ENCODE assay signal across 8 mouse cellular contexts in the genomic region with DNA sequence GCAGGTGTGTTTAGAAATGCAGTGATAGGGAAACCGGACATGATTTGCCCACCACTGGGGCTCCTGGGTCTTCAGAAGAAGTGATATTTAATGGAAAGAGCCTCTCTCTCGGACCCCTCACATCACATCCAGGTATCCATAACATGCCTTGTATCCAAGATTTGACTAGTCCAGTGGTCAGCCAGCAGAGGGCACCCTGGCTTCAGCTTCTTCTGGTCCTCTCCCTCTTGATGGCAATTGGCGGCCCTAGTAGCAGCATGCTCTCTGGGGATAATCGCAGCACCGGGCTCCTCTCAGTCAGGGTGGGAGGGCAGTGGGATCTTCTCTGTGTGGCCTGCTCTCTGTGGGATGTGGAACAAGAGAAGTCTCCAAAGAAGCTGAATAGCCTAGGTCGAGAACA. TPM values are rescaled to one million over a fixed set of nuclear protein-coding genes. Genes with fewer than 3 reads are reported as not detected.
DNase-seq lines count a peak whose midpoint lies in the region; ATAC-seq and TF ChIP-seq lines count a peak whose summit lies in the region.

No protein-coding gene starts in this region.

- peak; percentile 25 for DNase-seq in forebrain, postnatal 0 days
- peak; percentile 32 for DNase-seq in midbrain, embryonic 10.5 days (ENCODE audit: low spot score)
- peak; percentile 57 for DNase-seq in embryo, embryonic 10 days (ENCODE audit: low spot score)
- peak; percentile 7 for DNase-seq in lung, postnatal 14 days
- no peak for DNase-seq in thymus, postnatal 36 days
- no peak for DNase-seq in gastrocnemius, postnatal 4 days (ENCODE audit: low spot score in 2 of 2)

- no peaks in the 10 kb centered on the region for H3K4me1 ChIP-seq in forebrain, postnatal 0 days (ENCODE audit: insufficient read depth)
- no peaks in the 10 kb centered on the region for H3K4me1 ChIP-seq in forebrain, embryonic 12.5 days
- no peaks in the 10 kb centered on the region for H3K4me1 ChIP-seq in midbrain, embryonic 10.5 days
- H3K4me1 ChIP-seq in midbrain, embryonic 16.5 days (ENCODE audit: control insufficient read depth, insufficient read depth, low read length): no peaks in the 10 kb centered on the region

- no peak overlapping the region for H3K9ac ChIP-seq in forebrain, postnatal 0 days
- no peak overlapping the region for H3K9ac ChIP-seq in forebrain, embryonic 12.5 days
- H3K9ac ChIP-seq in midbrain, embryonic 16.5 days (ENCODE audit: low read depth, low read length): no peak overlapping the region

- no peak overlapping the region for H3K4me3 ChIP-seq in forebrain, postnatal 0 days (ENCODE audit: low read depth, low read length)
- H3K4me3 ChIP-seq in forebrain, embryonic 12.5 days (replicated peaks): no peak overlapping the region
- H3K4me3 ChIP-seq in midbrain, embryonic 10.5 days: no peak overlapping the region
- no peak overlapping the region for H3K4me3 ChIP-seq in midbrain, embryonic 16.5 days (ENCODE audit: low read depth, low read length)

- 39% methylated on average over 6 of the region's 6 CpGs for WGBS in forebrain, postnatal 0 days
- WGBS in forebrain, embryonic 12.5 days: 44% methylated on average over 6 of the region's 6 CpGs
- 47% methylated on average over 6 of the region's 6 CpGs for WGBS in midbrain, embryonic 10.5 days
- whole genome bisulfite sequencing in midbrain, embryonic 16.5 days: 36% methylated on average over 6 of the region's 6 CpGs

- no peak for ATAC-seq in forebrain, postnatal 0 days
- ATAC-seq in forebrain, embryonic 12.5 days (ENCODE audit: low FRiP score): no peak
- ATAC-seq in midbrain, embryonic 16.5 days: no peak

- no peaks in the 10 kb centered on the region for H3K36me3 ChIP-seq in forebrain, postnatal 0 days (ENCODE audit: insufficient read depth)
- no peaks in the 10 kb centered on the region for H3K36me3 ChIP-seq in forebrain, embryonic 12.5 days (replicated peaks)
- H3K36me3 ChIP-seq in midbrain, embryonic 10.5 days: no peaks in the 10 kb centered on the region
- H3K36me3 ChIP-seq in midbrain, embryonic 16.5 days (ENCODE audit: control insufficient read depth, insufficient read depth, low read length): no peaks in the 10 kb centered on the region

- no peaks in the 10 kb centered on the region for H3K9me3 ChIP-seq in forebrain, postnatal 0 days (ENCODE audit: low read length)
- H3K9me3 ChIP-seq in forebrain, embryonic 12.5 days: no peaks in the 10 kb centered on the region
- no peaks in the 10 kb centered on the region for H3K9me3 ChIP-seq in midbrain, embryonic 10.5 days (replicated peaks)
- H3K9me3 ChIP-seq in midbrain, embryonic 16.5 days (replicated peaks; ENCODE audit: control insufficient read depth, low read length, poor library complexity, severe bottlenecking): no peaks in the 10 kb centered on the region

- no peak overlapping the region for H3K4me2 ChIP-seq in forebrain, postnatal 0 days (ENCODE audit: low read depth)
- no peak overlapping the region for H3K4me2 ChIP-seq in forebrain, embryonic 12.5 days
- H3K4me2 ChIP-seq in midbrain, embryonic 16.5 days (ENCODE audit: low read length): no peak overlapping the region

- no peaks in the 10 kb centered on the region for H3K27me3 ChIP-seq in forebrain, postnatal 0 days (ENCODE audit: insufficient read depth, low read length)
- H3K27me3 ChIP-seq in forebrain, embryonic 12.5 days: peaks cover 3% of the 10 kb centered on the region; the same call in 1 of the 2 replicates
- H3K27me3 ChIP-seq in midbrain, embryonic 10.5 days (ENCODE audit: low read depth, poor library complexity, severe bottlenecking): no peaks in the 10 kb centered on the region
- no peaks in the 10 kb centered on the region for H3K27me3 ChIP-seq in midbrain, embryonic 16.5 days (ENCODE audit: control insufficient read depth, insufficient read depth, low read depth, low read length)

- peak; percentile 64 for TF ChIP-seq CTCF in forebrain, postnatal 0 days (IDR thresholded peaks at IDR 0.05; ENCODE audit: low read depth)

- H3K27ac ChIP-seq in forebrain, postnatal 0 days (ENCODE audit: low read depth, low read length): no peak overlapping the region
- no peak overlapping the region for H3K27ac ChIP-seq in forebrain, embryonic 12.5 days
- no peak overlapping the region for H3K27ac ChIP-seq in midbrain, embryonic 10.5 days (replicated peaks)
- H3K27ac ChIP-seq in midbrain, embryonic 16.5 days (ENCODE audit: low read length): no peak overlapping the region

RNA-seq across cellular contexts. Expression of a gene that starts 17.2 kb away (rescaled TPM):
- not detected in 2 replicates for total RNA-seq in forebrain, postnatal 0 days (2014; rRNA removed)
- polyA plus RNA-seq in forebrain, postnatal 0 days (2015; fragmentation: Nextera tagmentation; extraction: Ambion mirVana): not detected in 2 replicates
- polyA plus RNA-seq in forebrain, embryonic 12.5 days (2016; fragmentation: Nextera tagmentation; extraction: Ambion mirVana): not detected in 2 replicates
- polyA plus RNA-seq in midbrain, embryonic 10.5 days (2016; fragmentation: Nextera tagmentation; extraction: Ambion mirVana): not detected in 2 replicates
- polyA plus RNA-seq in midbrain, embryonic 16.5 days (2015; fragmentation: Nextera tagmentation; extraction: Ambion mirVana): not detected in 2 replicates
- total RNA-seq in gastrocnemius, postnatal 4 days (2021): not detected

RNA-seq across cellular contexts. Expression of a gene that starts 18.7 kb away (rescaled TPM):
- not detected in 2 replicates for total RNA-seq in forebrain, postnatal 0 days (2014; rRNA removed)
- not detected in 2 replicates for polyA plus RNA-seq in forebrain, postnatal 0 days (2015; fragmentation: Nextera tagmentation; extraction: Ambion mirVana)
- not detected in 2 replicates for polyA plus RNA-seq in forebrain, embryonic 12.5 days (2016; fragmentation: Nextera tagmentation; extraction: Ambion mirVana)
- polyA plus RNA-seq in midbrain, embryonic 10.5 days (2016; fragmentation: Nextera tagmentation; extraction: Ambion mirVana): not detected in 2 replicates
- polyA plus RNA-seq in midbrain, embryonic 16.5 days (2015; fragmentation: Nextera tagmentation; extraction: Ambion mirVana): not detected in 2 replicates
- not detected for total RNA-seq in gastrocnemius, postnatal 4 days (2021)

RNA-seq across cellular contexts. Expression of a gene that starts 40.2 kb away (rescaled TPM):
- total RNA-seq in forebrain, postnatal 0 days (2014; rRNA removed): 13.1 and 19.6 TPM in 2 replicates
- polyA plus RNA-seq in forebrain, postnatal 0 days (2015; fragmentation: Nextera tagmentation; extraction: Ambion mirVana): 8.2 and 13.6 TPM in 2 replicates
- polyA plus RNA-seq in forebrain, embryonic 12.5 days (2016; fragmentation: Nextera tagmentation; extraction: Ambion mirVana): 15.2 and 17.2 TPM in 2 replicates
- polyA plus RNA-seq in midbrain, embryonic 10.5 days (2016; fragmentation: Nextera tagmentation; extraction: Ambion mirVana): 9.7 and 11.2 TPM in 2 replicates
- 23.2 and 24.0 TPM in 2 replicates for polyA plus RNA-seq in midbrain, embryonic 16.5 days (2015; fragmentation: Nextera tagmentation; extraction: Ambion mirVana)
- 1 to 10 TPM; 6.1 to 6.5 TPM for total RNA-seq in gastrocnemius, postnatal 4 days (2021)

RNA-seq across cellular contexts. Expression of a gene that starts 48.3 kb away (rescaled TPM):
- total RNA-seq in forebrain, postnatal 0 days (2014; rRNA removed): 133 TPM in 2 replicates
- 177 and 286 TPM in 2 replicates for polyA plus RNA-seq in forebrain, postnatal 0 days (2015; fragmentation: Nextera tagmentation; extraction: Ambion mirVana)
- 31.4 and 42.6 TPM in 2 replicates for polyA plus RNA-seq in forebrain, embryonic 12.5 days (2016; fragmentation: Nextera tagmentation; extraction: Ambion mirVana)
- 1.8 and 2.4 TPM in 2 replicates for polyA plus RNA-seq in midbrain, embryonic 10.5 days (2016; fragmentation: Nextera tagmentation; extraction: Ambion mirVana)
- 290 and 313 TPM in 2 replicates for polyA plus RNA-seq in midbrain, embryonic 16.5 days (2015; fragmentation: Nextera tagmentation; extraction: Ambion mirVana)
- total RNA-seq in gastrocnemius, postnatal 4 days (2021): under 1 TPM; 0.32 to 0.62 TPM

Comparison
In these comparisons a context has a peak if more than half of its experiments do, and no peak if none do; other contexts are left out.
1. DNase-seq: peak in forebrain, postnatal 0 days (single experiment), midbrain, embryonic 10.5 days (single experiment), embryo, embryonic 10 days (single experiment) and lung, postnatal 14 days (single experiment); none in thymus, postnatal 36 days (0 of 2) and gastrocnemius, postnatal 4 days (0 of 2).